Mouse (Mus musculus): ENCODE data around the gene Gm45837. TPM values are rescaled to one million over a fixed set of nuclear protein-coding genes. Genes with fewer than 3 reads are reported as not detected.

The Gm45837 gene
- total RNA-seq, 1 experiment from 2014 or later, result not detected

DNA sequence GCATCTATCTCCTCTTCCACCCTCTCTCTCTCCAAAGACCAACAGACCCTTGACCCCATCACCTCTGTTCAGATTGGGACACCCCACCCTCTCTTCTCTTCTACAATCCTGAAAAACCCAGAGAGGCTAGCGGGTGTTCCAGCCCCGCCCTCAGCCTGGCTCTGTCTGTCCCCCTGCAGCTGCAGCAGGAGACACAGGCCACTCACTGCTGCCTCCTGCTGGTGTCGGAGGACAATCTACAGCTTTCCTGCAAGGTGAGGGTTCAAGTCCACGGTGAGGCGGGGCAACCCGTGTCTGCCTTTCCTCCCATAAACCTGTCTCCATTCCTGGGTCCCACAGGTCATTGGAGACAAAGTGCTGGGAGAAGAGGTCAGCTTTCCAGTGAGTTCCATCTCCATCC, 91.0 kb downstream of the Gm45837 start:
- DNase-seq, result peak; percentile 58

DNA sequence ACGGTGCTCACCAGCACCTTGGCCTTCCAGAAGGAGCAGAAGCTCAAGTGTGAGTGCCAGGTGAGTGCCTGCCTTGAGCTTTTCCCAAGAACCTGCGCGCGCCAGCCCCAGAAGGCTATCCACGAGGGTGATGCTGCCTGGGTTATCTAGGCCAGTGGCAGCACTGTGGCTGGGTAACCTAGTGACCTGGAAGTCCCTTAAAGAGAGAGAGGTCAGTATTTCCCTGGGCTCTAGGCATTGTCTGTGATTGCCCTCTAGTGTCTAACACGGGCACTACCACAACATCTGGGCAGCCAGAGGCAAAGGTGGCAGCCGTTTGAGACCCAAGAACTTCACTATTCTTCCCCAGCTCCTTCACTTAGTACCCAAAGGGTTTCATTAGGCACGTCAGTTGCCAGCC, 92.7 kb downstream of the Gm45837 start:
- peak; percentile 84 for DNase-seq

DNA sequence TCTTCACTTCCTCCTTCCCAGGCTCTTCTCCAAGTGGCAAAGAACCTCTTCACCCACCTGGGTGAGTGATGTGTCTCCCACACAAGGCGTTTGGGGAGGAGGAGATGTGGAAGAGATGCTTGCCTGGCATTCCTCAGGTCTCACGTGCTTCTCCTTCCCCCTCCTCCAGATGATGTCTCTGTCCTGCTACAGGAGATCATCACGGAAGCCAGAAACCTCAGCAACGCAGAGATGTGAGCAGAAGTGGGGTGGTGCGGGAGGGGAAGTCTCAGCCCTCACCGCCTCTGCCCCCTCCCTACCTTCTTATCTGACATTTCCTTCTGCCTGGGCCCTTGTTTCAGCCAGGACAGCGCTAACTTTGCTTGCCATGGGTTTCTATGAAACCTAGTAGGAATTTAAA, 93.1 kb downstream of the Gm45837 start:
- no peak for DNase-seq

DNA sequence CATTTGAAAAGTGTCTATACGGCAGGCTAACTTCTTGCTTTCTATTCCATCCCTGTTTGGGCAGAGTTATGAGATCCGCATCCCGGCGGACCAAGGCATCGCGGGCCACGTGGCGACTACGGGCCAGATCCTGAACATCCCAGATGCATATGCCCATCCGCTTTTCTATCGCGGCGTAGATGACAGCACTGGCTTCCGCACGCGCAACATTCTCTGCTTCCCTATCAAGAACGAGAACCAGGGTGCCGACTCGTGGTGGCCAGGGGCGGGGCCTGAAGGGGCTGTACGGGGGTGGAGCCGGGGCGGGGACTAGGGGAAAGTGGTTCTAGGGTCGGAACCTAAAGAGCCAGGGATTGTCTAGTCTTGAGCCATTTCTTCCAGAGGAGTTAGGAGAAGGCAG, 93.8 kb downstream of the Gm45837 start:
- DNase-seq, result peak; percentile 45

DNA sequence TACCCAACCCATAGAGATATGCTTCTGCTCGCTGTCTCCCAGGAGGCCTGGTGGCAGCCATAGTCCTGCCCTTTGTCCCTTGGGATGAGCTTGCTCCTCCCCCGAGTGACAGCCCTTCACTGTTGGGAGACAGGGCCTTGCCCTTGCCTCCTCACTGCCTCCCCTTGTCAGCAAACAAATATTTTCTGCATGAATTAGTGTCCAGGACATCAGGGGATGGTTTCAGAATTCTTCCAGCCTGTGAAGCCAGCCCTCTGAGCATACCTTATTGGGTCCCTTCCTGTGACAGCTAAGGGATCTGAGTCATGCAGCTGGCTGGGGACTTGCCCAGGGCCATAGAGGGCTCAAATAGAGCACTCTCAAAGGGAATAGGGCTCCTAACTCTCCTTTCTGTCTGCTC, 98.5 kb downstream of the Gm45837 start:
- peak; percentile 55 for DNase-seq

DNA sequence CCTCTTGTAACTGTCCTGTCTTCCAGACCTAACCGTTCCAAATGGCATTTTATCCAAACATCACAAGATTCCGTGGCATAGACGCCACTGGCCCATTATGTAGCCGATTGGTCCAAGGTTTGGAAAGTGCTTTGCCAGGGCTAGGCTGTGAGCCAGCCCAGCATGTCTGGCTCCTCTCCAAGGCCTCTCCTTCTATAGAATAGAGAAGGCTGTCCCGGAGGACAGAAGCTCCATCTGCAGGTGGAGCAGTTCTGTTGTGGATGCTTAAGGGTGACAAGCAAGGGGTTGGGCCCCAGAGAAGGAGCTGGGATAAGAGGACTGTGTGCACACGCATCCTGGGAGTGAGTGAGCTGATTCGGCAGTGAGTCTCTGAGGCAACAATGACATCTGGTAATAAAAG, 103.0 kb downstream of the Gm45837 start:
- DNase-seq, result no peak

DNA sequence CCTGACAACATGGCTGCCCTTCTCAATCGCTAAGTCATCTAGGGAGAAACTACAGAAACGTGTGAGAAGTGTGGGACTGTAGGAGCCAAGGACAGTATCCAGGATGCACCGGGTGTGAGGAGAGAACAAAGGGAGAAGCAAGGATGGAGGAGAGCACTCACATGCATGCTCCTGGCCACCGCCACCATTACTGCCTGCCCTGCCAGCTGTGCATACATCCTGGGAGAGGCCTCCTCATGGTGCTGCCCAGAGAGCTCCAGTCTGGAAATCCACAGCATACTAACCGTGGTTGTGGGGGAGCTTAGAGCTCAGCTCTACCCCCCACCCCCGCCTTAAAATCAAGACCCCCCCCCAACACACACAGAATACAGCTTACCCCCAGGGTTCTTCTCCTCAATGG, 104.1 kb downstream of the Gm45837 start:
- DNase-seq, result no peak

DNA sequence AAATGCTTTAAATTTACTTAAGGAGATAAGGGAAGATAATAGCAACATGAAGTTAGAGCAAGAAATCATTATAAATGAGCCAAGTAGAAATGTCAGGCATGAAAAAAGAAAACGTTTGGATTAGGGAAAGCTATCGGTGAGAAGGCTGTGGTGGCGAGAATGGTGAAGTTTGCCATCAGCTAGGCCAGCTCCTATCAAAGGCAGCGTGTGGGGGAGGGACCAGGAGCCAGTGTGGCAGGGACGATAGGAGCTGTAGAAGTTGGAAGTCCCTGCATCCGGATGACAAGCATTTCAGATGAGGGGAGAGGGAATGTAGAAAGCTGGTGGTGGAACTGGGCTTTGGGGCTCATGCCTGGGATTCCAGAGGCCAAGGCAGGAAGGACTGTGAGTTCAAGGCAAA, 104.6 kb downstream of the Gm45837 start:
- DNase-seq, result no peak

DNA sequence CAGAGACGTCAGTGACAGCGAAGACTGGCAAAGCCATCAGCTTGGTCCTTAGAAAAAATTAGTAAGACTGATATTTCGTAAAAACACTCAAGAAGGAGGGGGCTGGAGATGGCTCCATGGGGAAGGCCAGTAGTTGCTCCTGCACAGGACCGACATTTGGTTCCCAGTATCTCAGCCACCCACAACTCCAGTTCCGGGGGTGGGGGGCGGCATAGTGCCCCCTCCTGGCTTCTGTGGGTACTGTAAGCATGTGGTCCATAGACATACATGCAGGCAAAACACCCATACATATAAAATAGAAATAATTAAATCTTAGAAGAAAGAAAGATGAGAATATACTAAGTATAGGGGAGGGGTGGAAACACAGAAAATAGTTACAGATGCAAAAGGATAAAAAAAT, 105.8 kb downstream of the Gm45837 start:
- no peak for DNase-seq

DNA sequence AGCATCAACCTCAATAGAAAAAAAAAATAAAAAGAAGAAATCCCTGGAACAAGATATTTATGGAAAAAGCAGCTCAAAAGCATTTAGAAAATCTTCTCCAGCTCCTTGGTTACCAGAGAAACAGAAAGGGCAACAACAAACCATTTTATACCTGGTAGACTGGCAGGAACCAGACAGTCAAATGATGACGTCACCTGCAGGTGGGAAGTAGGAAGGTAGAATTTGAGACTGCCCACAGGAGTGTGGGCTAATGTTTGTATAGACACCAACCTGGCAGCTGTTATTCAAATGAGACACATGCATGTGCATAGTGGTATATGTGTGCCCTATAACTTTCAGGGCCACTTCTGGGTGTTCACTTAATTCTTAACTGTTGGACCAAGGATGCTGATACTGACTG, 111.0 kb downstream of the Gm45837 start:
- DNase-seq, result no peak

DNA sequence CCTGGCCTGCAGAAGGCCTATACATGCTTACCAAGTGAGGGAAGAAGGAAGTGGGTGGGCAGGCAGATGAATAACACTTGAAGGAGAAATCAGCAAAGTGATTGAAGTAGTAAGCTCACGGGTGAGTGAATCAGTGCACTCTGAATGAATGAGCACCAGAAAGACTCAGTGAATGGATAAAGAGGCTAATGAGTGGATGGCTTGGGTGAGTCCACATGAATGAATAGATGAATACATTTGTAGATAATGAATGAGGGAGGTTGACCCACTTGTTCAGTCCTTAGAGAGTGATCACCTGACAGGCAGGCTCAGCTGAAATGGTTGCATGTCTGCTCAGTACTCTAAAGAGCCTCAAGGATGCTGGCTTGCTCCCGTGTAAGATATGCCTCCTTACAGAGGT, 112.5 kb downstream of the Gm45837 start:
- DNase-seq, result no peak

DNA sequence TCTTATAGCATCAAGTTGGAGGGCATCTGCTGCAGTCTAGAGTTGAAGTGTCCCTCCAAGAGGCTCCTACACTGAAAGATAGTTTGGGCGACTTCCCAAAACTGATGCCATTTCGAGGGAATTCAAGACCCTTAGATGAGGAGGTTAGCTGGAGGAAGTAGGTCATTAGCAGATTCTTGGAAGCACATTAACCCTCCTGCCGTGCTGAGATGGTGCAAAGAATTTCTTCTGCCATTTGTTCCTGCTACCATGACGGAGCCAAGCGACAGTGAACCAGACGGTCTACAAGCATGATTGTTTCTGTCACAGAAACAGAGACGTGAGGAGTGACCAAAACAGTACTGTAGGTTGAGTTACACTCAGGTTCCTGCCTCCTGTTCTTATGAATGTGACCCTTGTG, 115.8 kb downstream of the Gm45837 start:
- no peak for DNase-seq

DNA sequence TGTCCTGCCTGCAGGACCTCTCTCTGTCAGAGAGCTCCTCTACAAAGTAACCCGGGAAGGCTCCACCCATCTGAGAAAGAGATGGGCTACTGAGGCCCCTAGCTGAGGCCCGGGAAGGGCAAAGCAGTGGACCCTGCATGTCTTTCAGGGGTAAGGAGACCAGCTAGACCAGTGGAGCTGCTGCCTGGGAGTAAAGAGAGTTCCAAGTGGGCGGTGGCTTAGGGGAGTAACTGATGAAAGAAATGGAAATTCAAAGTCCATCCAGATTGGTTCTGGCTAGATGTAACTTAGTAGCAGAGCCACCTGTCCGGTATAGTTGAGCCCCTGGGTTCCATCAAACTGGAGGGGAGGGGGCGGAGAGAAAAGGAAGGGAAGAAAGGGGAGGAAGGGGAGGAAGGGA, 123.7 kb downstream of the Gm45837 start:
- DNase-seq, result no peak

DNA sequence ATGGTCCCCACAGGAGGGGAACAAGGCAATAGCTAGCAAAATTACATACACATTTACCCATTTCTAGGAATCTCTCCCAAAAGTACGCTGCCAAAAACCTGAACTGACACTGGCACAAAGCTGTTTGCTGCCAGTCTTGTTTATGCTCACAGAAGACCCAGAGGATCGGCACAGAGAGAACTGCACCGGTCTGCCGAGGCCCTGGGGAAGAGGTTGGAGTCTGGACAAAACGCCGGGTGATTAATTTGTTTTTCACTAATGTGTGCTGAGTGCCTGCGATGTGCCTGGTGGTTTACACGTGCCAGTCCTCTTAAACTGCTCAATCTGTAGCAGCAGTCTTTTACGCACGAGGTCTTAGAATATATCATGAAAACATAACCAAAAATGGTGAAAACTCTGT, 124.4 kb downstream of the Gm45837 start:
- peak; percentile 53 for DNase-seq

DNA sequence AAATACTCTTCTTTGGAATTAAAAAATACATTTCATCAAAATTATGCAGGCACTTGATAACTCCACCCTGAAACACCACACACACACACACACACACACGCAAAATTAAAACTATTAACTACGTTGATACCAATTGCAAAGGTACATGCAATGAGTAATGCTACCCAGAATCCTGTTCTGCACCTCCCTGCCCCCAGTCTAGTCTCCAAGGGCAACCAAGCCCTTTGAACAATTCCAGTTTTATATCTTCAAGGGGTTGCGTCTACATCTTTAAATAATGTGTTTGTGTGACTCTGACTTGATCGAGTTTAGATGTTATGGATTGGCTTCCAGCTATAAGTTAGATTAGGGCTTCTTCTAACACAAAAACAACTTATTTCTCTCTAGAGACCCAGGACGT, 124.8 kb downstream of the Gm45837 start:
- peak; percentile 42 for DNase-seq

DNA sequence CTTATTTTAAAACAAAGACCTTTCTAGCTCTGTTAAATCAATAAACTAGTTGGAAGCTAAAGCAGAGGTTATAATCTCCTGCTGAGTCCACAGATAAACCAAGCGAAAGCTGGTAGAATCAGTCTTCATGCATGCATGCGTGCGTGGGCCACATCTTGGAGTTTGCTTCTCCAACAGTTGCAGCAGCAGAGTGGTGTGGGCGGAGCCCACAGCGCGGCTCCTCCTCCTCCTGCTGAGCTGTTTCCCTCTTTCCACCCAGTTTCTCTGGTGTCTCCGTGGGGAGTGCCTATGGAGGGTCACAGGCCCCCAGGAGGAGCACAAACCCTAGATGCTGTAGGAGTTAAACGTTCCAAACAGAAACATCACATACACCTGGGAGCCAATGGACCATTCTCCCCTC, 126.9 kb downstream of the Gm45837 start:
- no peak for DNase-seq

DNA sequence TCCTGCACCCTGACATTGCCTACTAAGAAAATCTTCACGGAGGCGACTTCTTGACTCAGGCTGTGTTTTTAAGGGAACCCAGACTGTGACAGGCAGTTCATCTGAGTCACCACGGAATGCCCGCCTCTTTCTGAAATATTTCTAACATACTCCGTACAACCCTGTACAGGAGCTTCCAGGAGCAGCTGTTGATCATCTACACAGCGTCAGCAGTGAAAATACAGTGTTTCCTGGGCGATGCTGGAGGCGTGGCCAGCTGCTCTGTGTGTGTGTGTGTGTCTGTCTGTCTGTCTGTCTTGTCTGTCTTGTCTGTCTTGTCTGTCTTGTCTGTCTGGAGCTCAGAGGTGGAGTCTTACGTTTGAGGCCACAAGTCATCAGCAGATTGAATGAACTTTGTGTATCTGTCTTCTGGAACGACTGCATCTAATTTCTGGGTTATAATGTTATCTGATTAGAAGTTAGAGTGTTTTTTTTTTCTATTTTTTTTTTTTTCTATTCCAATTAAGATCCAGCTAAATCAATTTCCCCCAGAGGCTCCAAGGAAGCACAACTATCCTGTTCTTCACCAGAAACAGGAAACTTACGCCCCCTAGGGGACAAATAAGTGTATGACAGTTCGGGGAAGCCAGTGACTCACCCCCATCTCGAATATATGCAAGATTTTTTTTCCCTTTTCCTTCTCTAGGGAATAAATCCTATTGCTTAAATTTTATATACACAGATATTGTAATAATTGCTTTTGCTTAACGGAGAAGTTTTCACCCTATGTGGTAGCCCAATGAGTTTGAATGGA, 127.7 kb downstream of the Gm45837 start:
- DNase-seq, result peak; percentile 70

DNA sequence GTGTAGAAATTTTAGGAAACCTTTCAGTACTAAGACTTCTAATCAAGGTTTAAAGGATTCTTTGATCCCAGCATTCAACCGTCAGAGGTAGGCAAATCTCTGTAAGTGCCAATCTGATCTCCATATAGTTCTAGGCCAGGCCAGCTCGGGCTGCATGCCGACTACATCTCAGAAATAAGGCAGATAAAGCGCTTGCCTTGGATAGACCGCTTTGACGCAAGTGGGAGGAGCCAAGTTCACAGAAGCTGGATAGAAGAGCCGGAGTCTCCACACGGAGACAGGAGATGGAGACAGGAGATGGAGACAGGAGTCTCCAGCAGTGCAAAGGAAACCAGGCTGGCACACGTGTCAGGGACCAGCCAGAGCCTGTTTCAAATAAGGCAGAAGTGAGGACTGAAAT, 129.1 kb downstream of the Gm45837 start:
- DNase-seq, result no peak

DNA sequence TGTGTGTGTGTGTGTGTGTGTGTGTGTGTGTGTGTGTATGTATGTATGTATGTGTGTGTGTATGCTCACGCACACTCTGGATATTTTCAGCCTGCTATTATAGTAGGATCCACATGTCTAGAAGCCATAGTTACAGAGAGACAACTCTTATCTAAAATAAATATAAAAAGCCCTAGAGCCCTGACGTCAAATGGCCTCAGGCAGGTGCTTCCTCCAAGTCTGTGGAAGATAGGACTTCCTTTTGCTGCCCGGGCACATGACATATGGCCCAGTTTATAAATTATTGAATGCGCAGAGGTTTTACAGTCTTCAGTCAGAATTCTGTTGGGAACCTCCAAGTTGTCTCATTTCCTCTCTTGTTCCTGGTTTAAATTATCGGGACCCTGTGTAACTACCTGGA, 130.0 kb downstream of the Gm45837 start:
- DNase-seq, result no peak

DNA sequence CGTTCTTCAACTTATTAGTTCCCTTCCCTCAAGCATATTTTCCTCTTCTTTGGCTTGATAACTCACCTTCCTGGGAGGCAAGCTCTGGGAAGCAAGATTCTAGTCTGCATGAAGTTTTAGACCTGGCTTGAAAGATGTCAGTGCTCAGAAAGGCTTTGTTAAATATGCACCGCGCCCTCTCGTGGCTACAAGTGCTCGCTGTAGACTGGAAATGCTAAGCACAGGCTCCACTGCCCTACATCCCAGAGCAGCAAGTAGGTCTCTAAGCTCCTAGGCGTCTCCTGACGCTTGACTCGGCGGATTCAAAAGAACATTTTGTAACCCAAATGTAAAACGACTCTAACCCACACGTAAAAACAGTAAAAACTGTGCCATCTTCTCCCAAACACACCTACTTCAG, 130.4 kb downstream of the Gm45837 start:
- peak; percentile 80 for DNase-seq

DNA sequence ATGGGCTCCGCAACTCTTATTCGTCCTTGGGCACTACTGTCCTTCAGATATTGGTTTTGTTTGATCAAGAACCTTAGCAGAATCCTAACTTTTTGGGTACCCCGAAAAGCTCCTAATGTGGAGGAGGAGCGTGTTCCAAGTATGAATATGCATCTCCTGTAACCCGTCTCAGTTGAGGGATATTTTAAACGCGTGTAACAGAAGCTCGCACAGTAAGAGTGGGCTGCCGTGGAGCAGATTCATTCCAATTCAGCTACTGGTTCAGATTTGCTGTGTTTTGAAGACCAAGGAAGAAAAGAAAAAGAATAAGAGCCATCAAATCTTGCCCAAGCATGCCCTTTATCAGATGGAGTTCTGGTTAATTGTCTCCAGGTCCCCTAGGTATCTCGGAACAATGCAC, 131.0 kb downstream of the Gm45837 start:
- DNase-seq, result no peak

DNA sequence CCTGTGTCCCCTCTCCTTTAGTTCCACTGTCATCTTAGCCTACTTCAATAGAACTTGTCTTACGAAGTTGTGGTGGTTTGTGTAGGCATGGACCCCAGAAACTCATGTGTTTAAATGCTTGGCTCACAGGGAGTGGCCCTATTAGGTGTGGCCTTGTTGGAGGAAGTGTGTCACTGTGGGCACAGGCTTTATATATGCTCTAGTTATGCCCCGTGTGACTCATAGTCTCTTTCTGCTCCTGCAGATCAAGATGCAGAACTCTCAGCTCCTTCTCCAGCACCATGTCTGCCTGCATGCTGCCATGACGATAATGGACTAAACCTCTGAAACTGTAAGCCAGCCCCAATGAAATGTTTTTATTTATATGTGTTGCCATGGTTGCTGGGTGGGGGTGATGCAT, 137.0 kb downstream of the Gm45837 start:
- DNase-seq, result no peak

DNA sequence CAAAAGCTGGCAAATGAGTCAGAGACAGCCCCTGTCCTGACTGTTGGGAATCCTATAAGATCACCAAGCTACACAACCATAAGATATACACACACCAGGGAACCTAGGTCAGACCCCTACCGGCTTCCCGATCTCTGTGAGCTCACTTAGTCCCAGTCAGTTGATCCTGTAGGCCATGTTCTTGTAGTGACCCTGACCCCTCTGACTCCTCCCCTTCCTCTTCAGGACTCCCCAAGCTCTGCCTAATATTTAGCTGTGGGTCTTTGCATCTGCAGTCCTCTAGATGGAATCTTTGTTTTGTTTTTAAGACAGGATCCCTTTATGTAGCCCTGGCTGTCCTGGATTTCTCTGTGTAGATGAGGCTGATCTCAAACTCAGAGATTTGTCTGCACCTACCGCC, 138.6 kb downstream of the Gm45837 start:
- no peak for DNase-seq

DNA sequence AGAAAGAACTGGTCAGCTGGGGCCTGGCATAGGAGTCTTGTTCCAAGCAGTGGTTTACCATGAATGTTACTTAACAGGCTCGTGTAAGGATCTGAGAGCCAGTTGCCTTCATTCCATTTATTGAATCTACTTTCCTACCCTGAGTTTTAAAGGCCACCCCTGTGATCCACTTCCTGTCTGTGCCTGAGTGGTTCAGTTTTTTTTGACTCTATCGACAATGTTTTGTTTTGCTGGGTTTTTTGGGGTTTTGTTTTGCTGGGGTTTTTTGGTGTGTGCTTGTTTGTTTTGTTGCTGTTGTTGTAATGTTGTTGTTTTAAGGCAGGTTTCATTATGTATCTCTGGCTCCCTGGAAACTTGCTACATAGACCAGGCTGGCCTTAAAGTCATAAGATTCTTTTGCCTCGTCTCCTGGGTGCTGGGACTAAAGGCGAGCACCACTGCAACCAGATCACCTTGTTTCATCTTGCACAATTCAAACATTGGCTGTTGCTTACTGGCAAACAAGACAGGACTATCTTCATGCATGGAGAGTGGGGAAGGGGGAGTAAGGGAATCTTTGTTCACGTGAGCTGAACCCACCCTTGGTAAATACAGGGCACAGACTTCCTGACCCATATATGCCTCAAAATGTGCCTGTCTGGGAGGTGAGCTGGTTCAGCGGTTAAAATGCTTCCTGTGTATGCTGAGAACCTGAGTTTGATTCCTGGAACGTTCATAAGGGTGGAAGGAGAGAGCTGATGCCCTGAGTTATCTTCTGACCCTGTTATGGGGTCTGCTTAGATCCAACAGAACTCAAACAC, 140.2 kb downstream of the Gm45837 start:
- DNase-seq, result no peak
